Mouse (Mus musculus) bone marrow macrophage, adult 2 months (primary cell): ENCODE data around the gene Serpinf2. TPM values are rescaled to one million over a fixed set of nuclear protein-coding genes. Genes with fewer than 3 reads are reported as not detected.
"Not testable (repeated sequence)": the region's sequence is repeated elsewhere in the genome, so short reads cannot be mapped to it uniquely, and the experiment has no call there.

Experiments used
- H3K27ac ChIP-seq: 2 replicates; pipeline ENCODE4 v1.5.1; 2012; ENCODE audit warnings: low read depth, low read length; ENCODE audit not compliant: insufficient read depth
- H3K4me1 ChIP-seq: 2 replicates; pipeline ENCODE4 v1.6.1; 2012; ENCODE audit warnings: low read length; ENCODE audit not compliant: control insufficient read depth, insufficient read depth
- H3K4me3 ChIP-seq: 2 replicates; pipeline ENCODE4 v1.5.1; 2012; ENCODE audit warnings: mild to moderate bottlenecking, low read length, moderate library complexity; ENCODE audit not compliant: insufficient read depth
- CTCF ChIP-seq: IDR thresholded peaks from 2 replicates; pipeline ENCODE4 v1.5.1; 2012; ENCODE audit warnings: low read depth, mild to moderate bottlenecking, low read length, moderate library complexity
- POLR2A ChIP-seq: IDR thresholded peaks from 2 replicates; pipeline ENCODE4 v1.6.1; 2012; ENCODE audit warnings: mild to moderate bottlenecking, low read depth, low read length, borderline replicate concordance
- polyA plus RNA-seq: library from polyadenylated mRNA; stranded (reverse); fragments of >200 nt; gene quantifications from 2 replicates; pipeline ENCODE4 v1.2.4, GENCODE M21; 2012; ENCODE audit not compliant: missing spikeins, insufficient read depth, insufficient read length

Gene Serpinf2
- polyA plus RNA-seq, 1 experiment, result not detected

- Histone ChIP-seq H3K27ac (no peak overlapping the region), H3K4me1 (peaks cover 52% of the 10 kb centered on the region), H3K4me3 (no peak overlapping the region)
- no peak for TF ChIP-seq CTCF
- no peak for TF ChIP-seq POLR2A
Measured at GRCm38 (mm10) chr11:75400099-75400498, 39.3 kb downstream of the Serpinf2 start.

- Histone ChIP-seq H3K4me3 (no peak overlapping the region), H3K27ac (no peak overlapping the region), H3K4me1 (peaks cover 51% of the 10 kb centered on the region)
- TF ChIP-seq POLR2A (no peak), CTCF (no peak)
Measured at GRCm38 (mm10) chr11:75399411-75399841, 40.0 kb downstream of the Serpinf2 start.

- H3K27ac ChIP-seq, result no peak overlapping the region; the same call in 1 of the 2 replicates
- H3K4me1 ChIP-seq, result peaks cover 42% of the 10 kb centered on the region
- no peak overlapping the region for H3K4me3 ChIP-seq
- no peak for TF ChIP-seq CTCF
- TF ChIP-seq POLR2A, result no peak
Measured at GRCm38 (mm10) chr11:75397452-75397851, 41.9 kb downstream of the Serpinf2 start.

GRCm38 (mm10) chr11:75395611-75396010, 43.8 kb downstream of the Serpinf2 start:
- H3K27ac ChIP-seq, result no peak overlapping the region
- no peak for TF ChIP-seq POLR2A
- no peak for TF ChIP-seq CTCF
- H3K4me3 ChIP-seq, result no peak overlapping the region
- peaks cover 41% of the 10 kb centered on the region for H3K4me1 ChIP-seq

- not testable (repeated sequence) for H3K4me3 ChIP-seq, H3K4me1 ChIP-seq, H3K27ac ChIP-seq
Measured at GRCm38 (mm10) chr11:75383529-75383928, 55.9 kb downstream of the Serpinf2 start.

Other genes starting within 250 kb of the Serpinf2 start
- gene Dph1, start 248.3 kb downstream of the Serpinf2 start, polyA plus RNA-seq, result 7.0 and 8.8 TPM in 2 replicates
- 0.91 and 1.6 TPM in 2 replicates for gene Rtn4rl1, start 245.8 kb downstream of the Serpinf2 start, polyA plus RNA-seq
- 43.2 and 48.2 TPM in 2 replicates for gene Rpa1, start 91.3 kb downstream of the Serpinf2 start, polyA plus RNA-seq
- 3.3 and 4.9 TPM in 2 replicates for gene Smyd4, start 91.2 kb downstream of the Serpinf2 start, polyA plus RNA-seq
- 8.6 and 9.9 TPM in 2 replicates for gene Serpinf1, start 16.9 kb downstream of the Serpinf2 start, polyA plus RNA-seq
- 41.1 and 46.6 TPM in 2 replicates for gene Wdr81, start 15.1 kb upstream of the Serpinf2 start, polyA plus RNA-seq
- 3.6 and 4.3 TPM in 2 replicates for gene Tlcd2, start 22.1 kb upstream of the Serpinf2 start, polyA plus RNA-seq
- 51.0 and 65.7 TPM in 2 replicates for gene Prpf8, start 47.2 kb upstream of the Serpinf2 start, polyA plus RNA-seq
- 12.8 and 15.9 TPM in 2 replicates for gene Rilp, start 70.5 kb upstream of the Serpinf2 start, polyA plus RNA-seq
- 32.8 and 33.5 TPM in 2 replicates for gene Scarf1, start 73.9 kb upstream of the Serpinf2 start, polyA plus RNA-seq
- 202 and 231 TPM in 2 replicates for gene Slc43a2, start 92.1 kb upstream of the Serpinf2 start, polyA plus RNA-seq
- gene Pitpna, start 148.5 kb upstream of the Serpinf2 start, polyA plus RNA-seq, result 512 TPM in 2 replicates
- 85.4 and 101 TPM in 2 replicates for gene Inpp5k, start 191.4 kb upstream of the Serpinf2 start, polyA plus RNA-seq
- 77.3 and 90.4 TPM in 2 replicates for gene Myo1c, start 210.9 kb upstream of the Serpinf2 start, polyA plus RNA-seq
- gene Crk, start 239.7 kb upstream of the Serpinf2 start, polyA plus RNA-seq, result 67.0 and 70.3 TPM in 2 replicates